Mouse (Mus musculus): ENCODE measurements around the gene Mcam. TPM values are rescaled to one million over a fixed set of nuclear protein-coding genes. Genes with fewer than 3 reads are reported as not detected.
"Not testable (repeated sequence)": the region's sequence is repeated elsewhere in the genome, so short reads cannot be mapped to it uniquely, and the experiment has no call there.

Mcam gene
- polyA plus RNA-seq, 1 experiment from 2014 or later: 92.9 TPM

GRCm38 (mm10) chr9:44096536-44096935 is 37.7 kb upstream of the Mcam start:
- Histone ChIP-seq H3K36me3 (no peaks in the 10 kb centered on the region), H3K9ac (no peak overlapping the region)

GRCm38 (mm10) chr9:44101490-44101889 is 32.8 kb upstream of the Mcam start, which contains the start of gene Mfrp:
TSS of gene Mfrp (plus strand) at chr9:44101729.
- H3K36me3 ChIP-seq: peaks cover 11% of the 10 kb centered on the region
- no peak within 1 kb of the TSS for H3K9ac ChIP-seq
- H3K27me3 ChIP-seq: no peaks in the 10 kb centered on the region
- H3K4me1 ChIP-seq: peaks cover 8% of the 10 kb centered on the region
- H3K4me2 ChIP-seq: no peak within 1 kb of the TSS
- H3K9me3 ChIP-seq: no peaks in the 10 kb centered on the region
- WGBS: 61% methylated on average over 9 of the region's 9 CpGs
- no peak for ATAC-seq (ENCODE audit: borderline replicate concordance, extremely low read depth, low FRiP score, low TSS enrichment)
- H3K4me3 ChIP-seq: no peak within 1 kb of the TSS
- no peak within 1 kb of the TSS for H3K27ac ChIP-seq

More at GRCm38 (mm10) chr9:44096536-44096935, 37.7 kb upstream of the Mcam start:
- WGBS: 44% methylated on average over 9 of the region's 9 CpGs
- no peak overlapping the region for H3K4me3 ChIP-seq
- no peaks in the 10 kb centered on the region for H3K9me3 ChIP-seq
- H3K27me3 ChIP-seq: no peaks in the 10 kb centered on the region
- peaks cover 3% of the 10 kb centered on the region; the same call in 1 of the 2 replicates for H3K4me1 ChIP-seq
- no peak for ATAC-seq (ENCODE audit: borderline replicate concordance, extremely low read depth, low FRiP score, low TSS enrichment)
- no peak overlapping the region for H3K4me2 ChIP-seq
- H3K27ac ChIP-seq: no peak overlapping the region

GRCm38 (mm10) chr9:44104881-44105280 is 29.4 kb upstream of the Mcam start:
- WGBS: 93% methylated on average over 7 of the region's 7 CpGs
- H3K4me1 ChIP-seq: peaks cover 42% of the 10 kb centered on the region

GRCm38 (mm10) chr9:44105781-44106180 is 28.5 kb upstream of the Mcam start:
- Histone ChIP-seq H3K27ac (no peak overlapping the region), H3K4me3 (no peak overlapping the region), H3K4me1 (peaks cover 50% of the 10 kb centered on the region), H3K9me3 (no peaks in the 10 kb centered on the region), H3K27me3 (no peaks in the 10 kb centered on the region), H3K36me3 (peaks cover 16% of the 10 kb centered on the region), H3K9ac (no peak overlapping the region), H3K4me2 (no peak overlapping the region)
- 75% methylated on average over 10 of the region's 10 CpGs for WGBS
- ATAC-seq (ENCODE audit: borderline replicate concordance, extremely low read depth, low FRiP score, low TSS enrichment): no peak

More at GRCm38 (mm10) chr9:44104881-44105280, 29.4 kb upstream of the Mcam start:
- Histone ChIP-seq H3K27ac (no peak overlapping the region), H3K4me2 (no peak overlapping the region), H3K9ac (no peak overlapping the region), H3K36me3 (peaks cover 16% of the 10 kb centered on the region), H3K4me3 (no peak overlapping the region), H3K27me3 (no peaks in the 10 kb centered on the region), H3K9me3 (no peaks in the 10 kb centered on the region)
- ATAC-seq (ENCODE audit: borderline replicate concordance, extremely low read depth, low FRiP score, low TSS enrichment): no peak

GRCm38 (mm10) chr9:44106182-44106581 is 28.1 kb upstream of the Mcam start:
- 89% methylated on average over 7 of the region's 7 CpGs for WGBS
- no peak for ATAC-seq (ENCODE audit: borderline replicate concordance, extremely low read depth, low FRiP score, low TSS enrichment)
- Histone ChIP-seq H3K4me1 (peaks cover 50% of the 10 kb centered on the region), H3K27me3 (no peaks in the 10 kb centered on the region), H3K9me3 (no peaks in the 10 kb centered on the region), H3K9ac (no peak overlapping the region), H3K36me3 (peaks cover 16% of the 10 kb centered on the region), H3K4me2 (no peak overlapping the region), H3K4me3 (no peak overlapping the region), H3K27ac (peak overlapping the region; percentile 81; the same call in 1 of the 2 replicates)

GRCm38 (mm10) chr9:44106596-44106995 is 27.7 kb upstream of the Mcam start:
- no peaks in the 10 kb centered on the region for H3K9me3 ChIP-seq
- H3K4me2 ChIP-seq: peak overlapping the region; percentile 52; the same call in 1 of the 2 replicates
- peaks cover 16% of the 10 kb centered on the region for H3K36me3 ChIP-seq
- ATAC-seq (ENCODE audit: borderline replicate concordance, extremely low read depth, low FRiP score, low TSS enrichment): no peak
- WGBS: 64% methylated on average over 4 of the region's 4 CpGs
- H3K4me3 ChIP-seq: no peak overlapping the region
- H3K9ac ChIP-seq: no peak overlapping the region
- H3K27ac ChIP-seq: peak overlapping the region; percentile 81
- peaks cover 50% of the 10 kb centered on the region for H3K4me1 ChIP-seq
- no peaks in the 10 kb centered on the region for H3K27me3 ChIP-seq

- Histone ChIP-seq H3K9ac (peak within 1 kb of the TSS; percentile 24; the same call in 1 of the 2 replicates), H3K4me1 (peaks cover 50% of the 10 kb centered on the region), H3K27ac (peak within 1 kb of the TSS; percentile 81), H3K4me3 (peak within 1 kb of the TSS; percentile 22; the same call in 1 of the 2 replicates), H3K36me3 (peaks cover 16% of the 10 kb centered on the region), H3K9me3 (no peaks in the 10 kb centered on the region), H3K4me2 (peak within 1 kb of the TSS; percentile 52), H3K27me3 (no peaks in the 10 kb centered on the region)
- 31% methylated on average over 8 of the region's 8 CpGs for whole genome bisulfite sequencing
- peak; percentile 78 for ATAC-seq (ENCODE audit: borderline replicate concordance, extremely low read depth, low FRiP score, low TSS enrichment)
Measured at GRCm38 (mm10) chr9:44107110-44107509, 27.2 kb upstream of the Mcam start, which contains the start of gene C1qtnf5. TSS of gene C1qtnf5 (plus strand) at chr9:44107245.

GRCm38 (mm10) chr9:44107557-44108179 is 26.6 kb upstream of the Mcam start:
- peaks cover 50% of the 10 kb centered on the region for H3K4me1 ChIP-seq

GRCm38 (mm10) chr9:44108269-44109055 is 25.8 kb upstream of the Mcam start:
- 75% methylated on average over 31 of the region's 31 CpGs for WGBS
- Histone ChIP-seq H3K9me3 (no peaks in the 10 kb centered on the region), H3K27me3 (no peaks in the 10 kb centered on the region), H3K9ac (peak overlapping the region; percentile 27; the same call in 1 of the 2 replicates), H3K4me2 (peak overlapping the region; percentile 52), H3K4me1 (peaks cover 50% of the 10 kb centered on the region), H3K27ac (peak overlapping the region; percentile 81), H3K4me3 (peak overlapping the region; percentile 22; the same call in 1 of the 2 replicates), H3K36me3 (peaks cover 16% of the 10 kb centered on the region)
- no peak for ATAC-seq (ENCODE audit: borderline replicate concordance, extremely low read depth, low FRiP score, low TSS enrichment)

More at GRCm38 (mm10) chr9:44107557-44108179, 26.6 kb upstream of the Mcam start:
- Histone ChIP-seq H3K27ac (peak overlapping the region; percentile 81), H3K9me3 (no peaks in the 10 kb centered on the region), H3K4me3 (peak overlapping the region; percentile 22; the same call in 1 of the 2 replicates), H3K9ac (peak overlapping the region; percentile 24; the same call in 1 of the 2 replicates), H3K36me3 (peaks cover 16% of the 10 kb centered on the region), H3K4me2 (peak overlapping the region; percentile 52), H3K27me3 (no peaks in the 10 kb centered on the region)
- WGBS: 42% methylated on average over 25 of the region's 25 CpGs
- peak; percentile 3 for ATAC-seq (ENCODE audit: borderline replicate concordance, extremely low read depth, low FRiP score, low TSS enrichment)

- no peaks in the 10 kb centered on the region for H3K27me3 ChIP-seq
- no peak for ATAC-seq (ENCODE audit: borderline replicate concordance, extremely low read depth, low FRiP score, low TSS enrichment)
- H3K9ac ChIP-seq: peak overlapping the region; percentile 27
- 20% methylated on average over 9 of the region's 9 CpGs for WGBS
- peak overlapping the region; percentile 52 for H3K4me2 ChIP-seq
- H3K36me3 ChIP-seq: peaks cover 16% of the 10 kb centered on the region
- H3K4me1 ChIP-seq: peaks cover 57% of the 10 kb centered on the region
- no peaks in the 10 kb centered on the region for H3K9me3 ChIP-seq
- peak overlapping the region; percentile 37 for H3K27ac ChIP-seq
- H3K4me3 ChIP-seq: peak overlapping the region; percentile 22
Measured at GRCm38 (mm10) chr9:44109360-44110095, 24.7 kb upstream of the Mcam start.

GRCm38 (mm10) chr9:44111909-44112308 is 22.4 kb upstream of the Mcam start:
- ATAC-seq (ENCODE audit: borderline replicate concordance, extremely low read depth, low FRiP score, low TSS enrichment); H3K36me3 ChIP-seq; H3K27ac ChIP-seq; H3K27me3 ChIP-seq; H3K9ac ChIP-seq; H3K9me3 ChIP-seq: not testable (repeated sequence)
- peaks cover 45% of the 10 kb centered on the region for H3K4me1 ChIP-seq
- peak overlapping the region; percentile 61 for H3K4me2 ChIP-seq
- WGBS: 41% methylated on average over 10 of the region's 12 CpGs
- peak overlapping the region; percentile 82 for H3K4me3 ChIP-seq

All from lung, embryonic 15.5 days (tissue).